Mouse (Mus musculus) heart, adult 10 weeks (tissue): ENCODE measurements around the gene Tex21. TPM values are rescaled to one million over a fixed set of nuclear protein-coding genes. Genes with fewer than 3 reads are reported as not detected.

Experiments
- polyA plus RNA-seq: library from polyadenylated mRNA; stranded (reverse); fragments of 350-450 nt; fragmentation: Illumina TruSeq; extraction: RNeasy Lipid Tissue Mini Kit (QIAGEN cat#74804); gene quantifications from one replicate; pipeline ENCODE4 v1.2.3, GENCODE M21; 2014; ENCODE audit warnings: low read depth, low replicate concordance

Gene Tex21
- not detected for polyA plus RNA-seq

GRCm38 (mm10) chr12:76246646-76247045, at the start of gene Tex21:
Tex21 (minus strand) TSS chr12:76246746.

GRCm38 (mm10) chr12:76254725-76255498, 8.4 kb upstream of the Tex21 start, which contains the start of gene Mthfd1:
Mthfd1 (plus strand) TSS chr12:76255298.

GRCm38 (mm10) chr12:76177000-76177863, 69.3 kb downstream of the Tex21 start, which contains the start of gene Esr2:
Esr2 (minus strand) TSS chr12:76177259.

Other genes starting within 250 kb of the Tex21 start
- gene Esr2, start 69.5 kb downstream of the Tex21 start, polyA plus RNA-seq = 0.13 TPM
- 24.1 TPM for gene Mthfd1, start 8.6 kb upstream of the Tex21 start, polyA plus RNA-seq
- 1.0 TPM for gene Akap5, start 78.1 kb upstream of the Tex21 start, polyA plus RNA-seq
- gene Zbtb25, start 122.9 kb upstream of the Tex21 start, polyA plus RNA-seq = 6.9 TPM
- gene Zbtb1, start 123.5 kb upstream of the Tex21 start, polyA plus RNA-seq = 2.6 TPM
- 4.3 TPM for gene Hspa2, start 157.4 kb upstream of the Tex21 start, polyA plus RNA-seq
- not detected for gene Ppp1r36, start 170.8 kb upstream of the Tex21 start, polyA plus RNA-seq